In genomic region chr13:21407969-21408804, GRCm38 (mm10) we compare ENCODE assay signal across 8 mouse cellular contexts. TPM values are rescaled to one million over a fixed set of nuclear protein-coding genes. Genes with fewer than 3 reads are reported as not detected.
DNase-seq lines count a peak whose midpoint lies in the region; ATAC-seq and TF ChIP-seq lines count a peak whose summit lies in the region.

No protein-coding gene starts in this region.

- H3K4me3 ChIP-seq in MEL (ENCODE audit: control insufficient read depth in 1 of 2, insufficient read depth in 1 of 2, low read depth in 2 of 2, low read length in 2 of 2), result peak overlapping the region; percentile 44 to 61
- peak overlapping the region; percentile 90 for H3K4me3 ChIP-seq in cerebellum, adult 2 months (replicated peaks; ENCODE audit: insufficient read depth, low read depth, low read length)
- H3K4me3 ChIP-seq in forebrain, embryonic 16.5 days (replicated peaks; ENCODE audit: low read length), result peak overlapping the region; percentile 47
- peak overlapping the region; percentile 58 for H3K4me3 ChIP-seq in liver, postnatal 0 days (ENCODE audit: low read depth, low read length)
- H3K4me3 ChIP-seq in neural tube, embryonic 13.5 days, result peak overlapping the region; percentile 51

- peaks cover 0 to 6% of the 10 kb centered on the region in 2 experiments; a peak in 1 of 4 replicates for H3K4me1 ChIP-seq in MEL (ENCODE audit: control insufficient read depth in 1 of 2, insufficient read depth in 2 of 2, low read length in 2 of 2)
- H3K4me1 ChIP-seq in cerebellum, adult 2 months (ENCODE audit: control insufficient read depth, insufficient read depth, low read length), result no peaks in the 10 kb centered on the region
- 0 out of 2 replicates have a peak, but pooled peaks cover 4% of the 10 kb centered on the region for H3K4me1 ChIP-seq in forebrain, embryonic 16.5 days (replicated peaks; ENCODE audit: control insufficient read depth, insufficient read depth, low read length)
- H3K4me1 ChIP-seq in liver, postnatal 0 days (ENCODE audit: insufficient read depth), result peaks cover 12% of the 10 kb centered on the region; the same call in 1 of the 2 replicates
- peaks cover 8% of the 10 kb centered on the region for H3K4me1 ChIP-seq in neural tube, embryonic 13.5 days (replicated peaks)

- TF ChIP-seq POLR2A in MEL (IDR thresholded peaks at IDR 0.05; ENCODE audit: control insufficient read depth in 1 of 2, insufficient read depth in 1 of 2, low read depth in 1 of 2, low read length in 2 of 2, poor library complexity in 1 of 2), result no peak
- peak; percentile 65; the same call in 1 of the 2 replicates for TF ChIP-seq POLR2A in cerebellum, adult 2 months (IDR thresholded peaks at IDR 0.05; ENCODE audit: borderline replicate concordance, insufficient read depth, low read length)

- H3K36me3 ChIP-seq in MEL (ENCODE audit: control insufficient read depth in 1 of 2, insufficient read depth in 2 of 2, low read length in 2 of 2), result peaks cover 0 to 1% of the 10 kb centered on the region in 2 experiments; a peak in 2 of 4 replicates
- H3K36me3 ChIP-seq in forebrain, embryonic 16.5 days (ENCODE audit: control insufficient read depth, insufficient read depth), result no peaks in the 10 kb centered on the region
- H3K36me3 ChIP-seq in liver, postnatal 0 days (replicated peaks; ENCODE audit: insufficient read depth, low read length), result no peaks in the 10 kb centered on the region
- no peaks in the 10 kb centered on the region for H3K36me3 ChIP-seq in neural tube, embryonic 13.5 days

- TF ChIP-seq CTCF in MEL (IDR thresholded peaks at IDR 0.05 in 2 of 3, conservative IDR thresholded peaks at IDR 0.05 in 1 of 3; ENCODE audit: control insufficient read depth in 1 of 3, insufficient read depth in 1 of 3, low read depth in 2 of 3, low read length in 3 of 3, poor library complexity in 1 of 3, severe bottlenecking in 1 of 3), result no peak
- TF ChIP-seq CTCF in cerebellum, adult 2 months (IDR thresholded peaks at IDR 0.05; ENCODE audit: borderline replicate concordance, insufficient read depth, low read depth, low read length), result no peak
- TF ChIP-seq CTCF in liver, postnatal 0 days (IDR thresholded peaks at IDR 0.05; ENCODE audit: low read depth), result no peak

- H3K27ac ChIP-seq in MEL (ENCODE audit: control insufficient read depth, low read depth, low read length), result peak overlapping the region; percentile 1; the same call in 1 of the 2 replicates
- peak overlapping the region; percentile 85 for H3K27ac ChIP-seq in cerebellum, adult 2 months (ENCODE audit: insufficient read depth, low read length)
- H3K27ac ChIP-seq in forebrain, embryonic 16.5 days (ENCODE audit: low read length), result peak overlapping the region; percentile 52
- H3K27ac ChIP-seq in liver, postnatal 0 days (ENCODE audit: low read depth), result peak overlapping the region; percentile 81
- H3K27ac ChIP-seq in neural tube, embryonic 13.5 days (replicated peaks), result peak overlapping the region; percentile 80

- WGBS in cerebellum, adult 2 months, result 3% methylated on average over 27 of the region's 27 CpGs
- WGBS in forebrain, embryonic 16.5 days, result 3% methylated on average over 27 of the region's 27 CpGs
- WGBS in liver, postnatal 0 days (ENCODE audit: insufficient replicate concordance), result 3% methylated on average over 27 of the region's 27 CpGs
- 5% methylated on average over 27 of the region's 27 CpGs for WGBS in neural tube, embryonic 13.5 days

- H3K9me3 ChIP-seq in MEL (replicated peaks; ENCODE audit: insufficient read depth, low read length), result no peaks in the 10 kb centered on the region
- no peaks in the 10 kb centered on the region for H3K9me3 ChIP-seq in forebrain, embryonic 16.5 days (ENCODE audit: control insufficient read depth, low read length)
- no peaks in the 10 kb centered on the region for H3K9me3 ChIP-seq in liver, postnatal 0 days (ENCODE audit: low read length)
- H3K9me3 ChIP-seq in neural tube, embryonic 13.5 days, result no peaks in the 10 kb centered on the region

- H3K4me2 ChIP-seq in forebrain, embryonic 16.5 days (ENCODE audit: low read length), result peak overlapping the region; percentile 54
- peak overlapping the region; percentile 86 for H3K4me2 ChIP-seq in liver, postnatal 0 days (ENCODE audit: low read depth, low read length)
- peak overlapping the region; percentile 65 for H3K4me2 ChIP-seq in neural tube, embryonic 13.5 days

- no peak for TF ChIP-seq EP300 in MEL (IDR thresholded peaks at IDR 0.05; ENCODE audit: low read depth in 1 of 2, low read length in 2 of 2)
- peak; percentile 45 for TF ChIP-seq EP300 in liver, postnatal 0 days (IDR thresholded peaks at IDR 0.05; ENCODE audit: low read depth)

- DNase-seq in MEL (ENCODE audit: low read depth, low spot score), result peak; percentile 72
- DNase-seq in cerebellum, adult 2 months, result peak; percentile 90 to 92
- DNase-seq in heart, postnatal 25 days (ENCODE audit: low spot score), result peak; percentile 82
- peak; percentile 88 for DNase-seq in layer of hippocampus, adult 11-12 months (ENCODE audit: low spot score)
- DNase-seq in liver, postnatal 0 days, result peak; percentile 79
- peak; percentile 98 for DNase-seq in telencephalon, adult 2 months (ENCODE audit: low read depth, low spot score)

- peaks cover 0 to 3% of the 10 kb centered on the region in 2 experiments; a peak in 3 of 4 replicates for H3K27me3 ChIP-seq in MEL (ENCODE audit: control insufficient read depth in 1 of 2, insufficient read depth in 2 of 2, low read length in 2 of 2)
- H3K27me3 ChIP-seq in cerebellum, adult 2 months (ENCODE audit: control insufficient read depth, insufficient read depth, low read length), result no peaks in the 10 kb centered on the region
- H3K27me3 ChIP-seq in forebrain, embryonic 16.5 days (replicated peaks; ENCODE audit: control insufficient read depth, insufficient read depth, low read length), result no peaks in the 10 kb centered on the region
- H3K27me3 ChIP-seq in liver, postnatal 0 days (ENCODE audit: insufficient read depth, low read length), result no peaks in the 10 kb centered on the region
- H3K27me3 ChIP-seq in neural tube, embryonic 13.5 days, result peaks cover 8% of the 10 kb centered on the region

- no peaks in the 10 kb centered on the region for H3K79me2 ChIP-seq in MEL (ENCODE audit: control insufficient read depth, insufficient read depth, low read length, poor library complexity)

- H3K9ac ChIP-seq in MEL (ENCODE audit: control insufficient read depth, low read depth, low read length, poor library complexity, severe bottlenecking), result peak overlapping the region; percentile 45
- H3K9ac ChIP-seq in forebrain, embryonic 16.5 days (replicated peaks; ENCODE audit: low read depth, low read length), result peak overlapping the region; percentile 58
- H3K9ac ChIP-seq in liver, postnatal 0 days (replicated peaks), result peak overlapping the region; percentile 67
- peak overlapping the region; percentile 78 for H3K9ac ChIP-seq in neural tube, embryonic 13.5 days

- TF ChIP-seq RAD21 in MEL (IDR thresholded peaks at IDR 0.05; ENCODE audit: low read depth, low read length), result no peak

- ATAC-seq in forebrain, embryonic 16.5 days, result peak; percentile 96
- peak; percentile 97 for ATAC-seq in liver, postnatal 0 days
- ATAC-seq in neural tube, embryonic 13.5 days (ENCODE audit: low read depth), result peak; percentile 97

- intact Hi-C loops in heart, postnatal 25 days (cut with DNase I), result loop anchor here (2.0 kb wide), 1 partner anchor 99 kb away; no protein-coding TSS in a partner anchor

TF ChIP-seq in MEL, 35 proteins besides CTCF, POLR2A, EP300 and RAD21 (continues in another document):
- TF ChIP-seq ZMIZ1 (IDR thresholded peaks at IDR 0.05; ENCODE audit: low read depth, low read length), result no peak
- TF ChIP-seq ZKSCAN1 (IDR thresholded peaks at IDR 0.05; ENCODE audit: low read depth, low read length), result no peak

RNA-seq across cellular contexts. Expression of gene Zkscan3, which starts 5.6 kb away (rescaled TPM):
- total RNA-seq in MEL (2012; rRNA removed), result 16.9 and 17.8 TPM in 2 replicates
- 10 to 100 TPM in 1 of 2 experiments, not detected in 1; 17.1 TPM for polyA plus RNA-seq in MEL (2012; ENCODE audit: insufficient read depth in 1 of 2, insufficient read length in 2 of 2, low read depth in 1 of 2, low replicate concordance in 2 of 2, missing spikeins in 1 of 2)
- polyA plus RNA-seq in cerebellum, adult 2 months (2012; rRNA removed), result 45.0 and 47.4 TPM in 2 replicates
- 92.6 and 93.3 TPM in 2 replicates for polyA plus RNA-seq in forebrain, embryonic 16.5 days (2015; fragmentation: Nextera tagmentation; extraction: Ambion mirVana)
- 10 to 100 TPM; 28.3 to 30.6 TPM for total RNA-seq in heart, postnatal 25 days (2021)
- 22.2 and 24.6 TPM in 2 replicates for polyA plus RNA-seq in liver, postnatal 0 days (2015; fragmentation: Nextera tagmentation; extraction: Ambion mirVana)
- 72.1 and 84.0 TPM in 2 replicates for polyA plus RNA-seq in neural tube, embryonic 13.5 days (2015; fragmentation: Nextera tagmentation; extraction: Ambion mirVana)

RNA-seq across cellular contexts. Expression of gene Pgbd1, which starts 32.7 kb away (rescaled TPM):
- 0.26 and 0.35 TPM in 2 replicates for total RNA-seq in MEL (2012; rRNA removed)
- polyA plus RNA-seq in MEL (2012; ENCODE audit: insufficient read depth in 1 of 2, insufficient read length in 2 of 2, low read depth in 1 of 2, low replicate concordance in 2 of 2, missing spikeins in 1 of 2), result under 1 TPM in 1 of 2 experiments, not detected in 1; 0.25 TPM
- polyA plus RNA-seq in cerebellum, adult 2 months (2012; rRNA removed), result 2.6 and 2.7 TPM in 2 replicates
- polyA plus RNA-seq in forebrain, embryonic 16.5 days (2015; fragmentation: Nextera tagmentation; extraction: Ambion mirVana), result 2.0 and 3.4 TPM in 2 replicates
- under 1 TPM; 0.39 to 0.44 TPM for total RNA-seq in heart, postnatal 25 days (2021)
- polyA plus RNA-seq in liver, postnatal 0 days (2015; fragmentation: Nextera tagmentation; extraction: Ambion mirVana), result 0.31 and 0.39 TPM in 2 replicates
- polyA plus RNA-seq in neural tube, embryonic 13.5 days (2015; fragmentation: Nextera tagmentation; extraction: Ambion mirVana), result 3.4 and 3.9 TPM in 2 replicates

RNA-seq across cellular contexts. Expression of gene Zscan26, which starts 45.3 kb away (rescaled TPM):
- total RNA-seq in MEL (2012; rRNA removed), result 7.4 and 7.7 TPM in 2 replicates
- polyA plus RNA-seq in MEL (2012; ENCODE audit: insufficient read depth in 1 of 2, insufficient read length in 2 of 2, low read depth in 1 of 2, low replicate concordance in 2 of 2, missing spikeins in 1 of 2), result 1 to 10 TPM in 1 of 2 experiments, not detected in 1; 8.0 TPM
- polyA plus RNA-seq in cerebellum, adult 2 months (2012; rRNA removed), result 69.3 and 71.9 TPM in 2 replicates
- polyA plus RNA-seq in forebrain, embryonic 16.5 days (2015; fragmentation: Nextera tagmentation; extraction: Ambion mirVana), result 16.2 and 22.1 TPM in 2 replicates
- 10 to 100 TPM; 20.2 to 21.8 TPM for total RNA-seq in heart, postnatal 25 days (2021)
- 13.3 and 15.2 TPM in 2 replicates for polyA plus RNA-seq in liver, postnatal 0 days (2015; fragmentation: Nextera tagmentation; extraction: Ambion mirVana)
- 23.5 and 27.9 TPM in 2 replicates for polyA plus RNA-seq in neural tube, embryonic 13.5 days (2015; fragmentation: Nextera tagmentation; extraction: Ambion mirVana)

RNA-seq across cellular contexts. Expression of gene Zscan12, which starts 45.6 kb away (rescaled TPM):
- 9.7 and 11.1 TPM in 2 replicates for total RNA-seq in MEL (2012; rRNA removed)
- 1 to 10 TPM in 1 of 2 experiments, not detected in 1; 6.8 TPM for polyA plus RNA-seq in MEL (2012; ENCODE audit: insufficient read depth in 1 of 2, insufficient read length in 2 of 2, low read depth in 1 of 2, low replicate concordance in 2 of 2, missing spikeins in 1 of 2)
- polyA plus RNA-seq in cerebellum, adult 2 months (2012; rRNA removed), result 6.5 and 6.7 TPM in 2 replicates
- 15.5 and 16.1 TPM in 2 replicates for polyA plus RNA-seq in forebrain, embryonic 16.5 days (2015; fragmentation: Nextera tagmentation; extraction: Ambion mirVana)
- 1 to 10 TPM; 5.0 to 5.4 TPM for total RNA-seq in heart, postnatal 25 days (2021)
- 2.4 and 2.7 TPM in 2 replicates for polyA plus RNA-seq in liver, postnatal 0 days (2015; fragmentation: Nextera tagmentation; extraction: Ambion mirVana)
- 13.8 and 14.4 TPM in 2 replicates for polyA plus RNA-seq in neural tube, embryonic 13.5 days (2015; fragmentation: Nextera tagmentation; extraction: Ambion mirVana)

Comparison
In these comparisons a context has a peak if more than half of its experiments do, and no peak if none do; other contexts are left out.
1. Peak in every context shown above with its lines: DNase-seq, ATAC-seq, H3K4me3 ChIP-seq and H3K27ac ChIP-seq.
2. H3K27ac ChIP-seq: peak in every context shown above with its lines; median percentile 85 in cerebellum, adult 2 months; 81 in liver, postnatal 0 days; 80 in neural tube, embryonic 13.5 days; 52 in forebrain, embryonic 16.5 days; 1 in MEL.